Mouse (Mus musculus) kidney, adult 2 months (tissue): ENCODE measurements at regions not wholly inside any gene's neighbourhood (a gene's known extent, or its start where the extent isn't known, plus 50 kb on each side); places are given as distances from the start of the nearest gene placed in this dataset.

Source experiments
- CTCF ChIP-seq: fragments of 200-500 bp; conservative IDR thresholded peaks from 2 replicates; pipeline ENCODE4 v1.5.1; 2011; ENCODE audit warnings: low read depth, mild to moderate bottlenecking, control low read depth, low read length, moderate library complexity, mixed read lengths; ENCODE audit not compliant: insufficient read depth, insufficient read length
- POLR2A ChIP-seq: fragments of 200-500 bp; IDR thresholded peaks from one replicate; pipeline ENCODE4 v1.6.1; 2011; ENCODE audit warnings: low read depth, low read length, control low read depth

DNA sequence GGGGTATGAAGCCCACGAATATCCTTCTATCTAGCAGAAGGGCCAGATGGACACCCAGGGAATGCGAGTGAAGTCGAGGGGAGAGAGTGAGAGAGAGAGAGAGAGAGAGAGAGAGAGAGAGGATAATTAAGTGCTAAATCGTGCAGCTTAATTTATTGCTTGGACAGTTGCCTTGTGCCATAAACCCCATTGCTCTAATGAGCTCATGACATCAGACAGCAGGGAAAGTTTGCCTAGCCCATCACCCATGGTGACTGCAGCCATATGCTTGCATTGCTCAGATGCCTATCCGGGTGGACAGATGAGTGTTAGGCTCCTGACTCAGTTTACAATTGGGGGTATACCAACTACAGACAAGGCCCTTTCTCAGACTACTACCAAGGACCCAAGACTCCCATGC is 134.6 kb upstream of the Smim23 start:
- TF ChIP-seq CTCF (no peak), POLR2A (no peak)
